Mouse (Mus musculus): ENCODE measurements around the gene BC030867. TPM values are rescaled to one million over a fixed set of nuclear protein-coding genes. Genes with fewer than 3 reads are reported as not detected.

BC030867 gene
- total RNA-seq, 2 experiments from 2014 or later = 0.58 to 1.5 TPM

Small RNA genes lying within 50 kb of the gene (microRNA-seq; reads per million reads assigned to microRNA genes)
- gene Mir8101 = 0.90 to 2.3 reads per million in 2 experiments

Other genes with a start within 250 kb of the BC030867 start
- 10 to 100 TPM; 88.5 to 90.2 TPM for gene Mpp3, start 220.4 kb upstream of the BC030867 start, total RNA-seq (2021)
- gene Cd300lg, start 207.4 kb upstream of the BC030867 start, total RNA-seq (2021) = not detected
- gene Mpp2, start 160.4 kb upstream of the BC030867 start, total RNA-seq (2021) = 100 to 1,000 TPM; 138 to 139 TPM
- not detected for gene Ppy, start 147.6 kb upstream of the BC030867 start, total RNA-seq (2021)
- not detected for gene Pyy, start 141.1 kb upstream of the BC030867 start, total RNA-seq (2021)
- not detected for gene Nags, start 103.4 kb upstream of the BC030867 start, total RNA-seq (2021)
- gene Tmem101, start 92.5 kb upstream of the BC030867 start, total RNA-seq (2021) = 10 to 100 TPM; 29.5 to 30.6 TPM
- gene Lsm12, start 63.6 kb upstream of the BC030867 start, total RNA-seq (2021) = 10 to 100 TPM; 59.4 to 60.8 TPM
- gene G6pc3, start 59.3 kb upstream of the BC030867 start, total RNA-seq (2021) = 10 to 100 TPM; 52.0 to 58.5 TPM
- gene Hdac5, start 18.7 kb upstream of the BC030867 start, total RNA-seq (2021) = 100 to 1,000 TPM; 227 to 234 TPM
- 1 to 10 TPM; 1.0 to 1.2 TPM for gene Asb16, start 19.9 kb downstream of the BC030867 start, total RNA-seq (2021)
- 10 to 100 TPM; 64.2 to 64.8 TPM for gene Tmub2, start 36.0 kb downstream of the BC030867 start, total RNA-seq (2021)
- gene Atxn7l3, start 47.7 kb downstream of the BC030867 start, total RNA-seq (2021) = 100 to 1,000 TPM; 172 to 173 TPM
- gene Ubtf, start 70.9 kb downstream of the BC030867 start, total RNA-seq (2021) = 100 to 1,000 TPM; 127 to 128 TPM
- gene Slc4a1, start 117.3 kb downstream of the BC030867 start, total RNA-seq (2021) = under 1 TPM; 0.10 to 0.15 TPM
- 100 to 1,000 TPM; 455 to 507 TPM for gene Rundc3a, start 144.5 kb downstream of the BC030867 start, total RNA-seq (2021)
- gene Slc25a39, start 159.1 kb downstream of the BC030867 start, total RNA-seq (2021) = 10 to 100 TPM; 61.9 to 64.0 TPM
- gene Grn, start 181.4 kb downstream of the BC030867 start, total RNA-seq (2021) = 10 to 100 TPM; 60.3 to 68.3 TPM
- gene Fam171a2, start 198.8 kb downstream of the BC030867 start, total RNA-seq (2021) = 100 to 1,000 TPM in 1 of 2 experiments, 10 to 100 TPM in 1; 97.3 to 111 TPM
- gene Itga2b, start 221.2 kb downstream of the BC030867 start, total RNA-seq (2021) = 1 to 10 TPM; 1.3 to 3.8 TPM